Mouse (Mus musculus) limb, embryonic 14.5 days (tissue): ENCODE results near the gene Marveld1. TPM values are rescaled to one million over a fixed set of nuclear protein-coding genes. Genes with fewer than 3 reads are reported as not detected.

Experiments
- ATAC-seq: fragments of 200-750 bp; cut with Nextera tagmentation; 2 replicates; pipeline ENCODE4 v1.8.0; 2017; ENCODE audit warnings: low read depth, moderate number of reproducible peaks, moderate TSS enrichment; ENCODE audit not compliant: low FRiP score
- DNase-seq: peaks from one replicate; pipeline ENCODE4 v3.0.0-alpha.2; 2015; ENCODE audit warnings: low spot score
- H3K27ac ChIP-seq: fragments of 300-500 bp; sonication (generic); replicated peaks from 2 replicates; pipeline ENCODE4 v1.5.1; 2014; ENCODE audit warnings: low read depth, mild to moderate bottlenecking, low read length, moderate library complexity, mixed read lengths
- H3K27me3 ChIP-seq: fragments of 300-500 bp; sonication (generic); 2 replicates; pipeline ENCODE4 v1.6.1; 2014; ENCODE audit warnings: low read length, mixed read lengths; ENCODE audit not compliant: control insufficient read depth, insufficient read depth
- H3K36me3 ChIP-seq: fragments of 300-500 bp; sonication (generic); 2 replicates; pipeline ENCODE4 v1.6.1; 2014; ENCODE audit warnings: mild to moderate bottlenecking, low read length, moderate library complexity, mixed read lengths; ENCODE audit not compliant: control insufficient read depth, insufficient read depth
- H3K4me1 ChIP-seq: fragments of 300-500 bp; sonication (generic); 2 replicates; pipeline ENCODE4 v1.6.1; 2014; ENCODE audit warnings: antibody characterized with exemption, low read length, mixed read lengths; ENCODE audit not compliant: control insufficient read depth, insufficient read depth
- H3K4me2 ChIP-seq: fragments of 300-500 bp; sonication (generic); replicated peaks from 2 replicates; pipeline ENCODE4 v1.6.1; 2014; ENCODE audit warnings: low read depth, mild to moderate bottlenecking, low read length, moderate library complexity; ENCODE audit not compliant: severe bottlenecking
- H3K4me3 ChIP-seq: fragments of 300-500 bp; sonication (generic); replicated peaks from 2 replicates; pipeline ENCODE4 v1.5.1; 2014; ENCODE audit warnings: low read length
- H3K9ac ChIP-seq: fragments of 300-500 bp; sonication (generic); 2 replicates; pipeline ENCODE4 v1.6.1; 2014; ENCODE audit warnings: mild to moderate bottlenecking, low read depth, low read length, moderate library complexity; ENCODE audit not compliant: severe bottlenecking
- H3K9me3 ChIP-seq: fragments of 300-500 bp; sonication (generic); 2 replicates; pipeline ENCODE4 v1.6.1; 2016; ENCODE audit warnings: low read length; ENCODE audit not compliant: control insufficient read depth
- POLR2A ChIP-seq: fragments of 200-500 bp; IDR thresholded peaks from 2 replicates; pipeline ENCODE4 v1.8.0; 2012; ENCODE audit warnings: inconsistent platforms, mild to moderate bottlenecking, moderate library complexity, borderline replicate concordance; ENCODE audit not compliant: insufficient read depth, insufficient read length; ENCODE audit errors: extremely low read depth
- WGBS: fragments of 180-500 bp; shearing (Covaris S2); extraction: QIAGEN DNeasy Blood & Tissue Kit; methylation state at CpG from one replicate; pipeline ENCODE4 v1.1.7; 2014; 5-methylcytosine and 5-hydroxymethylcytosine counted together
- polyA plus RNA-seq, 2 experiments: library from polyadenylated mRNA; depleted of rRNA in 1 of 2; stranded (reverse) in 1 of 2; unstranded in 1 of 2; fragments of >200 nt; fragmentation: Nextera tagmentation in 1 of 2; extraction: Ambion mirVana in 1 of 2; gene quantifications; 2 replicates each; pipeline versions ENCODE4 v1.2.1 to v1.2.3; 2012 to 2014

Gene Marveld1
- polyA plus RNA-seq, 2 experiments: 25.4 to 105 TPM

DNA sequence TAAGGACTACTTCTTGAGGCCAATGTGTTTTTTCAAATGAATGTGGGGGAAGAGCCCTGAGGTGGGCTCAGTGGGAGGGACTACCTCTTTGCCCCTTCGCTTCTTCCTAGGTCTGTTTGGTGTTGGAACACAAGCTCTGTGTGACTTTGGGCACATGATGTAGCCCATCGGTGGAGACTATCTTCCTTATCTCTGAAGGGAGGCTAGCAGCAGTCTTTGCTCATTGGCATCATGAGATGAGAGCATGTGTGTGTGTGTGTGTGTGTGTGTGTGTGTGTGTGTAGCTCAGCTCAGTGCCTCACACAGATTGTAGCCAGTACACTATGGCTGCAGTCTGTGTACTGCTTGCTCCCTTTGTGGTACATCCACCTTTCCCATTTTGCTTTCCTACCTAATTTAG is 30.3 kb downstream of the Marveld1 start:
- Histone ChIP-seq H3K27ac (no peak overlapping the region), H3K4me2 (no peak overlapping the region), H3K36me3 (peaks cover 22% of the 10 kb centered on the region), H3K9me3 (no peaks in the 10 kb centered on the region), H3K9ac (no peak overlapping the region), H3K4me3 (no peak overlapping the region), H3K4me1 (no peaks in the 10 kb centered on the region), H3K27me3 (no peaks in the 10 kb centered on the region)
- no peak for TF ChIP-seq POLR2A
- DNase-seq (no peak), ATAC-seq (no peak)
- 90% methylated on average over 2 of the region's 2 CpGs for WGBS

DNA sequence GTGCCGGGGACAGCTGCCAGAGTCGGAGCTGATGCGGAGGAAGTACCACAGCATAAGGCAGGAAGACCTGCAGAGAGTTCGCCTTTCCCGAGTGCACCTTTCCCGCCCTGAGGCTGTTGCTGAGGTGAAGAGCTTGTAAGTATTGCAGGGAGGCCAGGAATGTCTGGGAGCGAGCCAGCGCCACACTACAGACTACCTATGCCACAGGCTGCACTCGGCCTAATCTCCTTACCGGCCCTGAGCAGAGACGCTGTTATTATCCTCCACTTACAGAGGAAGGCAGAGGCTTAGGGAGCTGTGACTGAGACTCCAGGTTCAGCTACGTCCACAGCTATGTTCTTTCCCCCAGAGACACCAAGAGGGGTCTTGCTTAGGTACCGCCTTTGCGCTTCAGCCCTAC is 32.2 kb downstream of the Marveld1 start:
- peaks cover 41% of the 10 kb centered on the region for H3K36me3 ChIP-seq
- no peaks in the 10 kb centered on the region for H3K9me3 ChIP-seq
- H3K4me2 ChIP-seq: no peak overlapping the region
- ATAC-seq: no peak
- DNase-seq: no peak
- no peaks in the 10 kb centered on the region for H3K4me1 ChIP-seq
- 82% methylated on average over 14 of the region's 14 CpGs for WGBS
- no peak overlapping the region for H3K27ac ChIP-seq
- no peak overlapping the region for H3K4me3 ChIP-seq
- no peak overlapping the region for H3K9ac ChIP-seq
- H3K27me3 ChIP-seq: no peaks in the 10 kb centered on the region
- no peak for TF ChIP-seq POLR2A

DNA sequence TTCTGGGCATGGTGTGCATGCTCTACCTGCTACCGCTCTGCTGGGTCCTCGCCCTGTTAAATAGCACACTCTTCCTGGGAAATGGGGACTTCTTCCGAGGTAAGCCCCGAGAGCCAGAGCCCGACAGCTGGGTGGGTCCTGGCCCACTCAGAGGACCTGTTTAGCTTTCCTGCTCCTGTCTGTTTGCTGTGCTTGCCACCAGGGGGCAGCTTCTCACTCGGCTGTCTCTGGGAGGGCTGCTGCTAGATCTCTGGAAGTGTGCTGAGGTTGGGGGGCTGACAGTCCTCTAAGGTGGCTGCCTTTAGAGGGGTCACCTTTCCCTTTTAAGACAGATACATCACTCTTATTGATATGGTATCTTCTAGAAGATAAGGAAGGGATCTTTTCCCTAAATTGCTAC is 35.5 kb downstream of the Marveld1 start:
- WGBS: 49% methylated on average over 6 of the region's 6 CpGs

GRCm38 (mm10) chr19:42189735-42190134 is 42.5 kb downstream of the Marveld1 start:
- no peak overlapping the region for H3K4me3 ChIP-seq
- DNase-seq (no peak), ATAC-seq (no peak)
- no peaks in the 10 kb centered on the region for H3K9me3 ChIP-seq
- H3K27ac ChIP-seq: no peak overlapping the region
- WGBS: 76% methylated on average over 4 of the region's 4 CpGs
- no peak overlapping the region for H3K4me2 ChIP-seq
- no peak for TF ChIP-seq POLR2A
- no peaks in the 10 kb centered on the region for H3K27me3 ChIP-seq
- H3K36me3 ChIP-seq: peaks cover 37% of the 10 kb centered on the region
- peaks cover 4% of the 10 kb centered on the region; the same call in 1 of the 2 replicates for H3K4me1 ChIP-seq
- no peak overlapping the region for H3K9ac ChIP-seq

More for the DNA sequence above, 35.5 kb downstream of the Marveld1 start:
- Histone ChIP-seq H3K27ac (no peak overlapping the region), H3K36me3 (peaks cover 58% of the 10 kb centered on the region), H3K27me3 (no peaks in the 10 kb centered on the region), H3K4me3 (no peak overlapping the region), H3K4me1 (no peaks in the 10 kb centered on the region), H3K9ac (no peak overlapping the region), H3K9me3 (no peaks in the 10 kb centered on the region), H3K4me2 (no peak overlapping the region)
- ATAC-seq (no peak), DNase-seq (no peak)
- TF ChIP-seq POLR2A: no peak

GRCm38 (mm10) chr19:42190494-42190893 is 43.3 kb downstream of the Marveld1 start:
- H3K4me3 ChIP-seq: no peak overlapping the region
- H3K27ac ChIP-seq: no peak overlapping the region; the same call in 1 of the 2 replicates
- peak; percentile 43 for DNase-seq
- H3K9me3 ChIP-seq: no peaks in the 10 kb centered on the region
- WGBS: 18% methylated on average over 5 of the region's 5 CpGs
- no peak overlapping the region for H3K4me2 ChIP-seq
- peaks cover 29% of the 10 kb centered on the region for H3K36me3 ChIP-seq
- peaks cover 4% of the 10 kb centered on the region; the same call in 1 of the 2 replicates for H3K4me1 ChIP-seq
- TF ChIP-seq POLR2A: no peak
- no peaks in the 10 kb centered on the region for H3K27me3 ChIP-seq
- no peak for ATAC-seq
- H3K9ac ChIP-seq: no peak overlapping the region

DNA sequence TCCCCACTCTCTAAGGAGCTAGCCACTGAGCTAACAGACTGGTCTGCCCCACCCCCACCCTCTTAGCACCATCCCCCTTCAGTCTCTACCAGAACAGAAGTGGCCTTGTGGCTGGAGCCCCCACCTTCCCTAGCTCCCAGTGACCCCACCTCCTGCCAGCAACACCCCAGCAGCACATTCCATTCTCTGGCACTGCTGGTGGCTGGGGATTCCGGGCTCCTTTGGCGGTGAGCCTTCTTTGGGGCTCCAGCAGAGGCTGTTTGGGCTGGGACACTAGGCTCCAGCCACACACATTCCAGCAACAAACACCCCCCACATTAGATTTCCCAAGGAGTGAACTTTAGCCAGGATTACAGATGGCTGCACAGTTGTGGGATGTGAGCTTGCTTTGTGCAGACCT is 46.1 kb downstream of the Marveld1 start:
- DNase-seq: no peak
- peaks cover 19% of the 10 kb centered on the region for H3K36me3 ChIP-seq
- H3K9me3 ChIP-seq: no peaks in the 10 kb centered on the region
- ATAC-seq: peak; percentile 46
- 0 out of 2 replicates have a peak overlapping the region, but pooled peaks have one; percentile 35 for H3K27ac ChIP-seq
- H3K4me3 ChIP-seq: no peak overlapping the region
- H3K4me1 ChIP-seq: peaks cover 8% of the 10 kb centered on the region
- no peak overlapping the region for H3K9ac ChIP-seq
- TF ChIP-seq POLR2A: no peak
- WGBS: 54% methylated on average over 2 of the region's 2 CpGs
- H3K4me2 ChIP-seq: no peak overlapping the region
- H3K27me3 ChIP-seq: peaks cover 4% of the 10 kb centered on the region; the same call in 1 of the 2 replicates
